ENCODE assay signal across 10 mouse cellular contexts in the genomic region with DNA sequence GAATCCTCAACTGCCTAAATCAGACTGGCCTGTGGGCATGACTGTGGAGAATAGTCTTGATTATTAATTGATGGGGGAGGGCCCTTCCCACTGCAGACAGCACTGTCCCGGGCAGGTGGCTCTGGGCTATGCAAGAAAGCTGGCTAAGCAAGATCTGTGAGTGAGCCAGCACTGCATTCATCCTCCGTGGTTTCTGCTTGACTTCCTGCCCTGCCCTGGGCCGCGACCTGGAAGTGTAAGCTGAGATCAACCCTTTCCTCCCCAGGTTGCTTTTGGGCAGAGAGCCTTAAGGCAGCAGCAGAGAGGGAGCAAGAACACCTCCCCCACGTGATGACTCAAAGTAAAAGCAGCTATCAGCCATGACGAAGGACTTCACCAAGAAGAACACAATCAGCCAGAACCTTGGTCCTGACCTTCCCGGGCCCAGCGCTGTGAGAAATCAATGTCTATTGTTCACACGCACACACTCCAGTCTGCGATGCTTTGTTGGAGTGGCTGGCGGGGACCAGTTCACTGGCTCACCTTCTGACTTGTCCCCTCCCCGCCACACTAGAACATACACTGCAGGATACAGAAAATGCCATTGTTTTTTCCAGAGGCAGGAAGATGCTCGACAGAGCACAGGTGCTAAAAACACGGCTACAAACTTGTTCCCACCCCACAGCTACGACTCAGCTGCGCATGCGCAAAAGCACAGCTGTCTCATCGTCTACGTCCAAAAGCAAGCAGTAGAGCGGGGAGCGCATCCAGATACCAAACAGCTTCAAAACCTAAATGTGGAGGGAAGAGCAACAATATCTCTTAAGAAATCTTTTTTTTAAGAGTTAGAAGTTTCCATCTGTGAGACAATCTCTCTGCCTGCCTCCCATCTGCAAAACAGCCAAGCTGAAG.
DNase-seq lines count a peak whose midpoint lies in the region; ATAC-seq and TF ChIP-seq lines count a peak whose summit lies in the region.
"Had no signal": no experiment of that assay in that cellular context is flagged by ENCODE, and none has a peak within 500 bp of the region (broad histone marks: within the 10 kb centered on the region; RNA-seq: fewer than 3 reads in every experiment).

No protein-coding gene starts in this region.

- peaks cover 6% of the 10 kb centered on the region; the same call in 1 of the 2 replicates for H3K9me3 ChIP-seq in kidney, embryonic 16.5 days (ENCODE audit: low read length)
- H3K9me3 ChIP-seq in forebrain, postnatal 0 days (ENCODE audit: low read length), result no peaks in the 10 kb centered on the region
- peaks cover 6% of the 10 kb centered on the region; the same call in 1 of the 2 replicates for H3K9me3 ChIP-seq in midbrain, postnatal 0 days (ENCODE audit: low read length)

- H3K36me3 ChIP-seq in kidney, embryonic 16.5 days (ENCODE audit: insufficient read depth, low read length), result no peaks in the 10 kb centered on the region
- no peaks in the 10 kb centered on the region for H3K36me3 ChIP-seq in forebrain, postnatal 0 days (ENCODE audit: insufficient read depth)
- H3K36me3 ChIP-seq in midbrain, postnatal 0 days (ENCODE audit: insufficient read depth, low read length), result no peaks in the 10 kb centered on the region

- no peak for TF ChIP-seq CTCF in forebrain, postnatal 0 days (IDR thresholded peaks at IDR 0.05; ENCODE audit: low read depth)
- TF ChIP-seq CTCF in midbrain, postnatal 0 days (IDR thresholded peaks at IDR 0.05), result no peak

- 29% methylated on average over 21 of the region's 21 CpGs for WGBS in kidney, embryonic 16.5 days
- WGBS in forebrain, postnatal 0 days, result 34% methylated on average over 21 of the region's 21 CpGs
- 36% methylated on average over 21 of the region's 21 CpGs for WGBS in midbrain, postnatal 0 days

- H3K4me2 ChIP-seq in kidney, embryonic 16.5 days (replicated peaks; ENCODE audit: low read depth, low read length), result no peak overlapping the region
- H3K4me2 ChIP-seq in forebrain, postnatal 0 days (ENCODE audit: low read depth), result no peak overlapping the region
- H3K4me2 ChIP-seq in midbrain, postnatal 0 days (ENCODE audit: low read depth, low read length, poor library complexity, severe bottlenecking), result no peak overlapping the region

- H3K27ac ChIP-seq in kidney, embryonic 16.5 days (ENCODE audit: low read length), result peak overlapping the region; percentile 12; the same call in 1 of the 2 replicates
- no peak overlapping the region for H3K27ac ChIP-seq in forebrain, postnatal 0 days (ENCODE audit: low read depth, low read length)
- H3K27ac ChIP-seq in midbrain, postnatal 0 days (ENCODE audit: low read depth, low read length), result 0 out of 2 replicates have a peak overlapping the region, but pooled peaks have one; percentile 6

- peak; percentile 94 for ATAC-seq in kidney, embryonic 16.5 days (ENCODE audit: low FRiP score, low TSS enrichment)
- ATAC-seq in forebrain, postnatal 0 days, result peak; percentile 27; the same call in 1 of the 2 replicates
- peak; percentile 62; the same call in 1 of the 2 replicates for ATAC-seq in midbrain, postnatal 0 days (ENCODE audit: low FRiP score)

- no peak for DNase-seq in kidney, adult 18-20 months
- DNase-seq in ZHBTc4 (ENCODE audit: low read depth, low spot score), result peak; percentile 72
- no peak for DNase-seq in forebrain, postnatal 0 days
- peak; percentile 40 for DNase-seq in midbrain, postnatal 0 days (ENCODE audit: low spot score)
- no peak for DNase-seq in layer of hippocampus, adult 9-10 months (ENCODE audit: low spot score)
- DNase-seq in right cerebral cortex, adult 18-20 months, result no peak
- no peak for DNase-seq in cerebellum, adult 9-11 months
- DNase-seq: gastrocnemius, postnatal 10 days; kidney, postnatal 10 days had no signal

- no peak overlapping the region for H3K9ac ChIP-seq in kidney, embryonic 16.5 days (replicated peaks; ENCODE audit: low read length)
- H3K9ac ChIP-seq in forebrain, postnatal 0 days, result no peak overlapping the region
- no peak overlapping the region for H3K9ac ChIP-seq in midbrain, postnatal 0 days (replicated peaks; ENCODE audit: low read length, poor library complexity, severe bottlenecking)

- H3K4me1 ChIP-seq in kidney, embryonic 16.5 days (ENCODE audit: insufficient read depth, low read length), result peaks cover 28% of the 10 kb centered on the region; the same call in 1 of the 2 replicates
- no peaks in the 10 kb centered on the region for H3K4me1 ChIP-seq in forebrain, postnatal 0 days (ENCODE audit: insufficient read depth)
- H3K4me1 ChIP-seq in midbrain, postnatal 0 days (ENCODE audit: insufficient read depth, low read length), result peaks cover 9% of the 10 kb centered on the region; the same call in 1 of the 2 replicates

- no peaks in the 10 kb centered on the region for H3K27me3 ChIP-seq in kidney, embryonic 16.5 days (ENCODE audit: insufficient read depth, low read length)
- no peaks in the 10 kb centered on the region for H3K27me3 ChIP-seq in forebrain, postnatal 0 days (ENCODE audit: insufficient read depth, low read length)
- H3K27me3 ChIP-seq in midbrain, postnatal 0 days (ENCODE audit: insufficient read depth, low read length), result no peaks in the 10 kb centered on the region

- no peak overlapping the region for H3K4me3 ChIP-seq in kidney, embryonic 16.5 days (ENCODE audit: low read length)
- H3K4me3 ChIP-seq in forebrain, postnatal 0 days (ENCODE audit: low read depth, low read length), result no peak overlapping the region
- no peak overlapping the region for H3K4me3 ChIP-seq in midbrain, postnatal 0 days (ENCODE audit: low read depth, low read length)

Comparison
In these comparisons a context has a peak if more than half of its experiments do, and no peak if none do; other contexts are left out.
1. ATAC-seq: peak in every context shown above with its lines; median percentile 94 in kidney, embryonic 16.5 days; 62 in midbrain, postnatal 0 days; 27 in forebrain, postnatal 0 days.
2. DNase-seq: peak in ZHBTc4 (single experiment) and midbrain, postnatal 0 days (single experiment); none in kidney, adult 18-20 months (single experiment), forebrain, postnatal 0 days (single experiment), layer of hippocampus, adult 9-10 months (single experiment), right cerebral cortex, adult 18-20 months (single experiment) and cerebellum, adult 9-11 months (single experiment).